8 mouse cellular contexts compared by ENCODE assay signal in the genomic region with DNA sequence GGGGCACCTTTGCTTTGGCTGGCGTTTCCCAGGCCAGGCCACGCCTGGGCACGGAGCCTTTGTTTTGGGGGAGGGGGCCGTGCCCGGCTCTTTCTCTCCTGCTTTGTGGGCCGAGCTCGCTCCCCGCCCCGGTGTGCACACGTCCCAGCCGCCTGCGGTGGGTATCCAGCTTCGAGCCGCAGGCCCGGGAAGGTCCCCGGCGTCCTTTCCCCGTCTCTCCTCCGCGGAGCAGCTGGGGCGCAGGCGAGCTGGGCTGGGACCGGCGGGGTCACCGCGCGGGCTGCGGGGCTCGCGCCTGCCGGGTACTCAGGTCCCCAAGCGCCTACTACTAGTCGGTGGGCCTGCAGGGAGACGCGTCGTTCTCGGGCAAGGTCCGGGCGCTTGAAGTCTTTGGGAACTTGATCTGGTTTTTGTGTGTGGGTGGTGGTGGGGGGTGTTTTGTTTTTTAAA. TPM values are rescaled to one million over a fixed set of nuclear protein-coding genes. Genes with fewer than 3 reads are reported as not detected.
DNase-seq lines count a peak whose midpoint lies in the region; ATAC-seq and TF ChIP-seq lines count a peak whose summit lies in the region.

No protein-coding gene starts in this region.

- intact Hi-C loops in heart, postnatal 14 days (cut with DNase I) = loop anchor here (5.0 kb wide), 1 partner anchor 41 kb away; no protein-coding TSS in a partner anchor

- peak overlapping the region; percentile 88 for H3K4me3 ChIP-seq in heart, postnatal 0 days (ENCODE audit: low read depth, low read length)
- peak overlapping the region; percentile 98 for H3K4me3 ChIP-seq in hindbrain, embryonic 12.5 days
- peak overlapping the region; percentile 98 for H3K4me3 ChIP-seq in midbrain, embryonic 10.5 days

- WGBS in heart, postnatal 0 days = 0% methylated on average over 38 of the region's 39 CpGs
- under 1% methylated on average over 39 of the region's 39 CpGs for WGBS in hindbrain, embryonic 12.5 days
- WGBS in midbrain, embryonic 10.5 days = under 1% methylated on average over 39 of the region's 39 CpGs

- no peaks in the 10 kb centered on the region for H3K9me3 ChIP-seq in heart, postnatal 0 days (replicated peaks; ENCODE audit: control insufficient read depth, low read length)
- no peaks in the 10 kb centered on the region for H3K9me3 ChIP-seq in hindbrain, embryonic 12.5 days (replicated peaks)
- H3K9me3 ChIP-seq in midbrain, embryonic 10.5 days (replicated peaks) = no peaks in the 10 kb centered on the region

- peak; percentile 64 for ATAC-seq in heart, postnatal 0 days (ENCODE audit: insufficient read depth, low read depth)
- ATAC-seq in activated CD4-positive, CD25-positive, alpha-beta regulatory T cell, adult 4 months = peak; percentile 21
- peak; percentile 81 for ATAC-seq in hindbrain, embryonic 12.5 days (ENCODE audit: low FRiP score)

- H3K36me3 ChIP-seq in heart, postnatal 0 days (replicated peaks; ENCODE audit: control insufficient read depth, insufficient read depth, low read length) = peaks cover 16% of the 10 kb centered on the region
- peaks cover 15% of the 10 kb centered on the region for H3K36me3 ChIP-seq in hindbrain, embryonic 12.5 days
- H3K36me3 ChIP-seq in midbrain, embryonic 10.5 days = peaks cover 29% of the 10 kb centered on the region

- H3K4me2 ChIP-seq in heart, postnatal 0 days (ENCODE audit: low read depth, low read length) = peak overlapping the region; percentile 62
- peak overlapping the region; percentile 55 for H3K4me2 ChIP-seq in hindbrain, embryonic 12.5 days (replicated peaks)

- no peak for TF ChIP-seq EP300 in heart, postnatal 0 days (IDR thresholded peaks at IDR 0.05; ENCODE audit: low read depth)

- H3K27ac ChIP-seq in heart, postnatal 0 days (ENCODE audit: low read depth) = peak overlapping the region; percentile 92
- peak overlapping the region; percentile 92 for H3K27ac ChIP-seq in hindbrain, embryonic 12.5 days
- H3K27ac ChIP-seq in midbrain, embryonic 10.5 days (replicated peaks) = peak overlapping the region; percentile 97

- TF ChIP-seq CTCF in heart, postnatal 0 days (IDR thresholded peaks at IDR 0.05; ENCODE audit: low read depth) = no peak

- no peak for DNase-seq in heart, postnatal 0 days (ENCODE audit: low spot score)
- DNase-seq in heart, postnatal 14 days = no peak
- no peak for DNase-seq in midbrain, embryonic 10.5 days (ENCODE audit: low spot score)
- no peak for DNase-seq in MN1 (ENCODE audit: low spot score)
- no peak for DNase-seq in cerebellum, postnatal 4 days (ENCODE audit: low spot score in 2 of 2)
- DNase-seq in thymus, postnatal 4 days = no peak

- H3K9ac ChIP-seq in heart, postnatal 0 days (replicated peaks; ENCODE audit: low read depth, low read length) = peak overlapping the region; percentile 98
- peak overlapping the region; percentile 100 for H3K9ac ChIP-seq in hindbrain, embryonic 12.5 days

- H3K4me1 ChIP-seq in heart, postnatal 0 days (ENCODE audit: control insufficient read depth, insufficient read depth) = no peaks in the 10 kb centered on the region
- peaks cover 19% of the 10 kb centered on the region for H3K4me1 ChIP-seq in hindbrain, embryonic 12.5 days
- peaks cover 21% of the 10 kb centered on the region for H3K4me1 ChIP-seq in midbrain, embryonic 10.5 days

- no peaks in the 10 kb centered on the region; the same call in 1 of the 2 replicates for H3K27me3 ChIP-seq in heart, postnatal 0 days (ENCODE audit: control insufficient read depth, insufficient read depth, low read length)
- H3K27me3 ChIP-seq in hindbrain, embryonic 12.5 days = peaks cover 22% of the 10 kb centered on the region
- peaks cover 28% of the 10 kb centered on the region for H3K27me3 ChIP-seq in midbrain, embryonic 10.5 days (ENCODE audit: low read depth, poor library complexity, severe bottlenecking)

RNA-seq across cellular contexts. Expression of a gene that starts 0.4 kb away (rescaled TPM):
- total RNA-seq in heart, postnatal 0 days (2014; rRNA removed; ENCODE audit: low replicate concordance) = 80.2 and 82.0 TPM in 2 replicates
- 47.7 and 48.8 TPM in 2 replicates for polyA plus RNA-seq in heart, postnatal 0 days (2015; fragmentation: Nextera tagmentation; extraction: Ambion mirVana)
- total RNA-seq in heart, postnatal 14 days (2021) = 10 to 100 TPM; 42.3 to 46.1 TPM
- polyA plus RNA-seq in activated CD4-positive, CD25-positive, alpha-beta regulatory T cell, adult 4 months (2017; shearing (Covaris generic)) = 10 to 100 TPM; 41.0 to 43.1 TPM
- 175 and 182 TPM in 2 replicates for polyA plus RNA-seq in hindbrain, embryonic 12.5 days (2016; fragmentation: Nextera tagmentation; extraction: Ambion mirVana)
- polyA plus RNA-seq in midbrain, embryonic 10.5 days (2016; fragmentation: Nextera tagmentation; extraction: Ambion mirVana) = 138 and 161 TPM in 2 replicates

RNA-seq across cellular contexts. Expression of a gene that starts 7.2 kb away (rescaled TPM):
- not detected in 2 replicates for total RNA-seq in heart, postnatal 0 days (2014; rRNA removed; ENCODE audit: low replicate concordance)
- polyA plus RNA-seq in heart, postnatal 0 days (2015; fragmentation: Nextera tagmentation; extraction: Ambion mirVana) = 1.1 and 2.5 TPM in 2 replicates
- total RNA-seq in heart, postnatal 14 days (2021) = 1 to 10 TPM; 2.2 to 2.5 TPM
- polyA plus RNA-seq in activated CD4-positive, CD25-positive, alpha-beta regulatory T cell, adult 4 months (2017; shearing (Covaris generic)) = 1 to 10 TPM; 5.9 to 10.0 TPM
- polyA plus RNA-seq in hindbrain, embryonic 12.5 days (2016; fragmentation: Nextera tagmentation; extraction: Ambion mirVana) = 8.1 and 9.4 TPM in 2 replicates
- polyA plus RNA-seq in midbrain, embryonic 10.5 days (2016; fragmentation: Nextera tagmentation; extraction: Ambion mirVana) = 8.4 and 9.6 TPM in 2 replicates

RNA-seq across cellular contexts. Expression of a gene that starts 22.8 kb away (rescaled TPM):
- 1.6 and 3.4 TPM in 2 replicates for total RNA-seq in heart, postnatal 0 days (2014; rRNA removed; ENCODE audit: low replicate concordance)
- polyA plus RNA-seq in heart, postnatal 0 days (2015; fragmentation: Nextera tagmentation; extraction: Ambion mirVana) = 0.52 and 0.79 TPM in 2 replicates
- 1 to 10 TPM; 2.3 to 4.5 TPM for total RNA-seq in heart, postnatal 14 days (2021)
- 10 to 100 TPM; 71.7 to 78.8 TPM for polyA plus RNA-seq in activated CD4-positive, CD25-positive, alpha-beta regulatory T cell, adult 4 months (2017; shearing (Covaris generic))
- 0.83 and 0.98 TPM in 2 replicates for polyA plus RNA-seq in hindbrain, embryonic 12.5 days (2016; fragmentation: Nextera tagmentation; extraction: Ambion mirVana)
- 0.69 and 0.87 TPM in 2 replicates for polyA plus RNA-seq in midbrain, embryonic 10.5 days (2016; fragmentation: Nextera tagmentation; extraction: Ambion mirVana)

RNA-seq across cellular contexts. Expression of a gene that starts 25.8 kb away (rescaled TPM):
- 45.6 and 75.5 TPM in 2 replicates for total RNA-seq in heart, postnatal 0 days (2014; rRNA removed; ENCODE audit: low replicate concordance)
- 75.8 and 78.3 TPM in 2 replicates for polyA plus RNA-seq in heart, postnatal 0 days (2015; fragmentation: Nextera tagmentation; extraction: Ambion mirVana)
- 10 to 100 TPM; 46.3 to 48.9 TPM for total RNA-seq in heart, postnatal 14 days (2021)
- under 1 TPM in 1 of 2 experiments, not detected in 1; 0.18 TPM for polyA plus RNA-seq in activated CD4-positive, CD25-positive, alpha-beta regulatory T cell, adult 4 months (2017; shearing (Covaris generic))
- 14.5 and 18.6 TPM in 2 replicates for polyA plus RNA-seq in hindbrain, embryonic 12.5 days (2016; fragmentation: Nextera tagmentation; extraction: Ambion mirVana)
- polyA plus RNA-seq in midbrain, embryonic 10.5 days (2016; fragmentation: Nextera tagmentation; extraction: Ambion mirVana) = 14.0 TPM in 2 replicates

RNA-seq across cellular contexts. Expression of a gene that starts 41.6 kb away (rescaled TPM):
- 2.7 TPM in 1 of 2 replicates, not detected in the other for total RNA-seq in heart, postnatal 0 days (2014; rRNA removed; ENCODE audit: low replicate concordance)
- 0.07 and 0.14 TPM in 2 replicates for polyA plus RNA-seq in heart, postnatal 0 days (2015; fragmentation: Nextera tagmentation; extraction: Ambion mirVana)
- under 1 TPM; 0.14 to 0.15 TPM for total RNA-seq in heart, postnatal 14 days (2021)
- polyA plus RNA-seq in activated CD4-positive, CD25-positive, alpha-beta regulatory T cell, adult 4 months (2017; shearing (Covaris generic)) = under 1 TPM in 1 of 2 experiments, not detected in 1; 0.09 TPM
- 1.6 and 1.7 TPM in 2 replicates for polyA plus RNA-seq in hindbrain, embryonic 12.5 days (2016; fragmentation: Nextera tagmentation; extraction: Ambion mirVana)
- polyA plus RNA-seq in midbrain, embryonic 10.5 days (2016; fragmentation: Nextera tagmentation; extraction: Ambion mirVana) = 0.60 and 1.2 TPM in 2 replicates

Comparison
In these comparisons a context has a peak if more than half of its experiments do, and no peak if none do; other contexts are left out.
1. ATAC-seq: peak in every context shown above with its lines; median percentile 81 in hindbrain, embryonic 12.5 days; 64 in heart, postnatal 0 days; 21 in activated CD4-positive, CD25-positive, alpha-beta regulatory T cell, adult 4 months.
2. RNA of a gene that starts 22.8 kb away (polyA plus RNA-seq): 71.7 to 78.8 TPM in activated CD4-positive, CD25-positive, alpha-beta regulatory T cell, adult 4 months; 0.83 to 0.98 TPM in hindbrain, embryonic 12.5 days, 0.52 to 0.79 TPM in heart, postnatal 0 days and 0.69 to 0.87 TPM in midbrain, embryonic 10.5 days; every median in the first group is over 10 times any median in the second.
3. Peak in every context shown above with its lines, with median percentiles within 50 percentile points of each other: H3K27ac ChIP-seq and H3K4me3 ChIP-seq.